Mouse (Mus musculus): ENCODE data around the gene Gm14406.
"Not testable (repeated sequence)": the region's sequence is repeated elsewhere in the genome, so short reads cannot be mapped to it uniquely, and the experiment has no call there.

The Gm14406 gene

GRCm38 (mm10) chr2:177577998-177578397 lies at the start of gene Gm14406:
Gm14406 (minus strand) TSS chr2:177578210.
- peak; percentile 1 for DNase-seq (ENCODE audit: low read depth, low spot score)

- DNase-seq (ENCODE audit: low read depth, low spot score): not testable (repeated sequence)
Observed at GRCm38 (mm10) chr2:177575141-177575540, 2.9 kb downstream of the Gm14406 start.

- not testable (repeated sequence) for DNase-seq (ENCODE audit: low read depth, low spot score)
Observed at GRCm38 (mm10) chr2:177559365-177559764, 18.6 kb downstream of the Gm14406 start.

GRCm38 (mm10) chr2:177555261-177555660 lies 22.7 kb downstream of the Gm14406 start:
- not testable (repeated sequence) for DNase-seq (ENCODE audit: low read depth, low spot score)

- not testable (repeated sequence) for DNase-seq (ENCODE audit: low read depth, low spot score)
Observed at GRCm38 (mm10) chr2:177537717-177538116, 40.3 kb downstream of the Gm14406 start.

GRCm38 (mm10) chr2:177537141-177537540 lies 40.9 kb downstream of the Gm14406 start:
- not testable (repeated sequence) for DNase-seq (ENCODE audit: low read depth, low spot score)

GRCm38 (mm10) chr2:177535876-177536275 lies 42.1 kb downstream of the Gm14406 start:
- DNase-seq (ENCODE audit: low read depth, low spot score): no peak

- not testable (repeated sequence) for DNase-seq (ENCODE audit: low read depth, low spot score)
Observed at GRCm38 (mm10) chr2:177524171-177524570, 53.8 kb downstream of the Gm14406 start.

- DNase-seq (ENCODE audit: low read depth, low spot score): not testable (repeated sequence)
Observed at GRCm38 (mm10) chr2:177523674-177524073, 54.3 kb downstream of the Gm14406 start.

- no peak for DNase-seq (ENCODE audit: low read depth, low spot score)
Observed at GRCm38 (mm10) chr2:177523061-177523460, 54.9 kb downstream of the Gm14406 start.

- DNase-seq (ENCODE audit: low read depth, low spot score): no peak
Observed at GRCm38 (mm10) chr2:177520035-177520434, 58.0 kb downstream of the Gm14406 start.

All from WW6 (cell line).